Mouse (Mus musculus) CH12.LX (cell line): ENCODE measurements around the gene Mrps7. TPM values are rescaled to one million over a fixed set of nuclear protein-coding genes. Genes with fewer than 3 reads are reported as not detected.

Source experiments
- DNase-seq: peaks from one replicate; pipeline ENCODE4 v3.0.0-alpha.2; 2013; ENCODE audit errors: extremely low read depth
- H3K27ac ChIP-seq: 2 replicates; pipeline ENCODE4 v1.5.1; 2012; ENCODE audit warnings: low read depth, mild to moderate bottlenecking, control low read depth, moderate library complexity; ENCODE audit not compliant: insufficient read depth
- H3K27me3 ChIP-seq: replicated peaks from 2 replicates; pipeline ENCODE3; 2012; ENCODE audit warnings: inconsistent platforms
- H3K36me3 ChIP-seq, 2 experiments: replicated peaks in 1 of 2; 2 replicates each; pipeline versions ENCODE3 to v1.6.1; 2012; ENCODE audit warnings: inconsistent platforms in 1 of 2, low read length in 1 of 2, mild to moderate bottlenecking in 1 of 2, mixed read lengths in 1 of 2, moderate library complexity in 1 of 2; ENCODE audit not compliant: control insufficient read depth in 1 of 2, insufficient read depth in 1 of 2
- H3K4me1 ChIP-seq, 2 experiments: 2 replicates each; pipeline ENCODE4 v1.6.1; 2012; ENCODE audit warnings: inconsistent platforms in 1 of 2, moderate library complexity in 1 of 2; ENCODE audit not compliant: insufficient read depth in 2 of 2, control insufficient read depth in 1 of 2
- H3K4me2 ChIP-seq: 2 replicates; pipeline ENCODE4 v1.6.1; 2012; ENCODE audit warnings: low read depth, mild to moderate bottlenecking, control low read depth; ENCODE audit not compliant: poor library complexity, insufficient read depth, severe bottlenecking
- H3K4me3 ChIP-seq, 3 experiments: fragments of 150-350 bp in 1 of 3; sonication (generic) in 1 of 3; replicated peaks in 1 of 3; 2 replicates each; pipeline versions ENCODE3 to v1.5.1; 2011 to 2012; ENCODE audit warnings: low read depth in 2 of 3, low read length in 2 of 3, mild to moderate bottlenecking in 2 of 3, moderate library complexity in 2 of 3, control low read depth in 1 of 3, improper control_type of control experiment in 1 of 3, inconsistent platforms in 1 of 3, mixed read lengths in 1 of 3; ENCODE audit not compliant: poor library complexity in 1 of 3
- H3K79me2 ChIP-seq: replicated peaks from 2 replicates; pipeline ENCODE4 v1.6.1; 2012; ENCODE audit warnings: mild to moderate bottlenecking, moderate library complexity; ENCODE audit not compliant: control insufficient read depth, poor library complexity, insufficient read depth, severe bottlenecking; ENCODE audit errors: extremely low read depth
- H3K9ac ChIP-seq: 2 replicates; pipeline ENCODE4 v1.6.1; 2012; ENCODE audit warnings: low read depth, mild to moderate bottlenecking, control low read depth, moderate library complexity; ENCODE audit not compliant: insufficient read depth
- H3K9me3 ChIP-seq: replicated peaks from 2 replicates; pipeline ENCODE3; 2012; ENCODE audit warnings: low read length, inconsistent platforms, mixed read lengths
- BHLHE40 ChIP-seq: IDR thresholded peaks from 2 replicates; pipeline ENCODE4 v1.6.1; 2011; ENCODE audit warnings: mild to moderate bottlenecking, low read depth, low read length, improper control_type of control experiment
- CTCF ChIP-seq, 2 experiments: IDR thresholded peaks in 1 of 2; conservative IDR thresholded peaks in 1 of 2; 2 replicates each; pipeline ENCODE4 v1.5.1; 2011 to 2012; ENCODE audit warnings: low read depth in 2 of 2, low read length in 2 of 2, improper control_type of control experiment in 1 of 2, inconsistent platforms in 1 of 2, mild to moderate bottlenecking in 1 of 2, moderate library complexity in 1 of 2
- ELF1 ChIP-seq: IDR thresholded peaks from 2 replicates; pipeline ENCODE4 v1.6.1; 2014; ENCODE audit warnings: low read depth, mild to moderate bottlenecking, inconsistent platforms, low read length, improper control_type of control experiment
- EP300 ChIP-seq: IDR thresholded peaks from 2 replicates; pipeline ENCODE4 v1.6.1; 2011; ENCODE audit warnings: low read length, improper control_type of control experiment
- JUN ChIP-seq: IDR thresholded peaks from 2 replicates; pipeline ENCODE4 v1.6.1; 2011; ENCODE audit warnings: low read depth, mild to moderate bottlenecking, low read length, improper control_type of control experiment, moderate library complexity; ENCODE audit not compliant: insufficient read depth
- KAT2A ChIP-seq: IDR thresholded peaks from 2 replicates; pipeline ENCODE4 v1.6.1; 2012; ENCODE audit warnings: low read length, improper control_type of control experiment, inconsistent platforms; ENCODE audit not compliant: insufficient replicate concordance
- MAFK ChIP-seq: IDR thresholded peaks from 2 replicates; pipeline ENCODE4 v1.6.1; 2011; ENCODE audit warnings: low read length, improper control_type of control experiment; ENCODE audit not compliant: insufficient replicate concordance
- MAZ ChIP-seq: IDR thresholded peaks from 2 replicates; pipeline ENCODE4 v1.6.1; 2012; ENCODE audit warnings: low read depth, mild to moderate bottlenecking, inconsistent platforms, low read length, improper control_type of control experiment, moderate library complexity
- MXI1 ChIP-seq: IDR thresholded peaks from 2 replicates; pipeline ENCODE4 v1.6.1; 2011; ENCODE audit warnings: mild to moderate bottlenecking, low read depth, low read length, improper control_type of control experiment
- MYC ChIP-seq: IDR thresholded peaks from 2 replicates; pipeline ENCODE4 v1.6.1; 2011; ENCODE audit warnings: low read depth, mild to moderate bottlenecking, improper control_type of control experiment, low read length
- NRF1 ChIP-seq: IDR thresholded peaks from 2 replicates; pipeline ENCODE4 v1.6.1; 2014; ENCODE audit warnings: low read depth, mild to moderate bottlenecking, inconsistent platforms, low read length, improper control_type of control experiment, moderate library complexity
- PAX5 ChIP-seq: IDR thresholded peaks from 2 replicates; pipeline ENCODE4 v1.6.1; 2012; ENCODE audit warnings: low read length, inconsistent platforms, mixed read lengths
- POLR2A ChIP-seq: IDR thresholded peaks from 2 replicates; pipeline ENCODE4 v1.6.1; 2011; ENCODE audit warnings: low read depth, mild to moderate bottlenecking, improper control_type of control experiment, low read length
- POLR2AphosphoS2 ChIP-seq: IDR thresholded peaks from 2 replicates; pipeline ENCODE4 v1.6.1; 2011; ENCODE audit warnings: low read depth, low read length, improper control_type of control experiment
- SMC3 ChIP-seq: IDR thresholded peaks from 2 replicates; pipeline ENCODE4 v1.6.1; 2011; ENCODE audit warnings: low read depth, low read length, improper control_type of control experiment
- UBTF ChIP-seq: IDR thresholded peaks from 2 replicates; pipeline ENCODE4 v1.6.1; 2012; ENCODE audit warnings: low read depth, mild to moderate bottlenecking, inconsistent platforms, low read length, improper control_type of control experiment, moderate library complexity
- USF2 ChIP-seq: conservative IDR thresholded peaks from 2 replicates; pipeline ENCODE4 v1.6.1; 2011; ENCODE audit warnings: low read depth, low read length, improper control_type of control experiment
- ZMIZ1 ChIP-seq: IDR thresholded peaks from 2 replicates; pipeline ENCODE4 v1.6.1; 2012; ENCODE audit warnings: low read depth, mild to moderate bottlenecking, inconsistent platforms, low read length, improper control_type of control experiment
- dilution Hi-C: fragments of 300-500 bp; cut with MboI; formaldehyde crosslinking; loops from 2 replicates; pipeline ENCODE4 v1.14.3; 2020; ENCODE audit warnings: low sequenced_read_pairs; ENCODE audit not compliant: extremely low pct_unique_long_range_greater_than_20kb, extremely low pct_ligation_motif_present
- in situ Hi-C: fragments of 300-500 bp; cut with MboI; formaldehyde crosslinking; loops from 3 replicates; pipeline ENCODE4 v1.14.3; 2019; ENCODE audit warnings: low sequenced_read_pairs, low pct_ligation_motif_present, low pct_unique_long_range_greater_than_20kb, mixed read lengths
- polyA plus RNA-seq: library from polyadenylated mRNA; unstranded; fragments of >175 nt; gene quantifications from 2 replicates; pipeline ENCODE4 v1.2.1, GENCODE M21; 2012; ENCODE audit warnings: low read depth; ENCODE audit not compliant: insufficient read length
- total RNA-seq, 2 experiments: library from RNA; depleted of rRNA; stranded (reverse); fragments of 300-350 nt in 1 of 2; fragments of >200 nt in 1 of 2; gene quantifications; 2 replicates each; pipeline ENCODE4 v1.2.3; 2012 to 2014

The Mrps7 gene
- total and polyA plus RNA-seq, 3 experiments = 154 to 172 (median 157) TPM

DNA sequence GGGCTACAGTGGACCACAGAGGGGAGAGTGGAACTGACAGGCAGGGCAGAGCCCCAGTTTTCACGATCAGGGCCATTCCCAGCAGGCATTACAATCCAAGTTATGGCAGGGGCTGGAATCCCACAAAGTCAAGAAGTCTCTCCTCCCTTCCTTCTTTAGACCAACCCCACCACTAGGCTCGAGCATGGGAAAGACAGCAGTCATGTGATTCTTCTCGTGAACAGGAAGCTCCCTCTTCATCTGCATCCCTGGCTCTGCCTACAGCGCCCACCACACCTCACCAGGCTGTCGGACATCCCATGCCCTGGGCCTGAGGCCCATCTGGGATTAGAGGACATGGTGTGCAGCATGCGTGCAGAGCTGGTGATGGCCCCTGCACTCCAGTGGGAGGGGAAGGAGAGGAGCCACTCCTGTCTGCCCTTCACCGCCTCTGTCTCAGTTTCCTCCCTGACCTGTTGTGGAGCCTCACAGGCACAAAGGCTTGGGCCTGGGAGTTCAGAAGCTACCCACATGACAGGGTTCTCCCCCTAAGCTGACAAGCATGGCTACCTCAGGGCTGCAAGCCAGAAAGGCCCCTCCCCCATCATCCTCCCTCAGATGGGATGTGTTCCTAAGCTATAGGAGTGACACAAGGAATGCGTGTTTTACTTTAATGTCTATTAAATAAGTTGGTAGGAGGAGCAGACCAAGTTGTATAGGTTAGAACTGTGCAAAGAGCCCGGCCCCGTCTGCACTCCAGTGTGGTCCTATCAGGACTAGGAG, 10.8 kb downstream of the Mrps7 start:
- no peaks in the 10 kb centered on the region for H3K9me3 ChIP-seq
- H3K4me1 ChIP-seq = peaks cover 20 to 82% of the 10 kb centered on the region in 2 experiments
- H3K4me2 ChIP-seq = no peak overlapping the region
- TF ChIP-seq SMC3 (no peak), MYC (no peak), POLR2AphosphoS2 (no peak), MAZ (no peak), USF2 (peak; percentile 26; the same call in 1 of the 2 replicates), POLR2A (peak; percentile 37; the same call in 1 of the 2 replicates), BHLHE40 (0 out of 2 replicates have a peak, but pooled peaks have one; percentile 16)
- peak overlapping the region; percentile 97 for H3K27ac ChIP-seq
- dilution Hi-C loops = no loop called here
- H3K4me3 ChIP-seq = no peak overlapping the region
- no peak overlapping the region for H3K9ac ChIP-seq
- in situ Hi-C loops = loop anchor here (25.0 kb wide), 1 partner anchor 398 kb away; the partner anchor contains the start of gene Galk1
- DNase-seq = no peak
- H3K36me3 ChIP-seq = peaks cover 69 to 81% of the 10 kb centered on the region in 2 experiments
- H3K79me2 ChIP-seq = peaks cover 43% of the 10 kb centered on the region
- no peaks in the 10 kb centered on the region for H3K27me3 ChIP-seq

- H3K4me2 ChIP-seq = no peak overlapping the region
- H3K27me3 ChIP-seq = no peaks in the 10 kb centered on the region
- dilution Hi-C loops (no loop called here), in situ Hi-C loops (loop anchor here (25.0 kb wide), 1 partner anchor 397 kb away; the partner anchor contains the start of gene Galk1)
- H3K9me3 ChIP-seq = no peaks in the 10 kb centered on the region
- H3K27ac ChIP-seq = peak overlapping the region; percentile 97
- peaks cover 20 to 82% of the 10 kb centered on the region in 2 experiments for H3K4me1 ChIP-seq
- TF ChIP-seq ZMIZ1 = no peak
- TF ChIP-seq JUN = no peak
- TF ChIP-seq CTCF (conservative IDR thresholded peaks at IDR 0.05 in 1 of 2, IDR thresholded peaks at IDR 0.05 in 1 of 2; ENCODE audit: low read depth in 2 of 2, low read length in 2 of 2) = no peak
- no peak for TF ChIP-seq EP300
- TF ChIP-seq POLR2A = no peak
- no peak for TF ChIP-seq ELF1
- no peak for TF ChIP-seq KAT2A
- no peak for TF ChIP-seq UBTF
- no peak for TF ChIP-seq MAFK
- no peak for TF ChIP-seq NRF1
- TF ChIP-seq PAX5 = no peak
- no peak for TF ChIP-seq MXI1
- H3K36me3 ChIP-seq = peaks cover 69 to 81% of the 10 kb centered on the region in 2 experiments
- H3K79me2 ChIP-seq = peaks cover 42% of the 10 kb centered on the region
- H3K9ac ChIP-seq = no peak overlapping the region
- H3K4me3 ChIP-seq = no peak overlapping the region
- no peak for DNase-seq
Measured at GRCm38 (mm10) chr11:115615108-115615825, 11.5 kb downstream of the Mrps7 start.
